Mouse (Mus musculus): ENCODE data around the gene Dnajb7.
A peak's percentile ranks its signal among the peaks of the same experiment; 100 is the strongest.

The Dnajb7 gene

DNA sequence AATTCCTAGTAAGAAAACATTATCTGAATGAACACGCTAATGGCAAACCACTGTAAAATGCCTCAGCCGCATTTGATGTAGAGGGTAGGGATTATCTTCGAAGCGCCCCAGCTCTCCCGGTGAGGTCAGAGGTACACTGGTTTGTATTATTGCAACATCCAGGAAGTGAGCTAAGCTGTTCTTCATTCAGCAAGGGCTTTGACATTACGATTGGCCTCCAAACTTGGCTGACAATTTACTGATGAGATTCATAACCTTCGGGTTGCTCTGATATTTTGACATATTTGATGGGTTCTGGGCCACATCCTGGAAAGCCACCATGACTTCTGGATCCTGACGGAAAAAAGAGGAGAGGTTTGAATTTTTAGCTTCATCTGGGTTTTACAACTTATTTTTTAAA is 42.9 kb downstream of the Dnajb7 start:
- no peak for DNase-seq (ENCODE audit: low read depth, low spot score)

DNA sequence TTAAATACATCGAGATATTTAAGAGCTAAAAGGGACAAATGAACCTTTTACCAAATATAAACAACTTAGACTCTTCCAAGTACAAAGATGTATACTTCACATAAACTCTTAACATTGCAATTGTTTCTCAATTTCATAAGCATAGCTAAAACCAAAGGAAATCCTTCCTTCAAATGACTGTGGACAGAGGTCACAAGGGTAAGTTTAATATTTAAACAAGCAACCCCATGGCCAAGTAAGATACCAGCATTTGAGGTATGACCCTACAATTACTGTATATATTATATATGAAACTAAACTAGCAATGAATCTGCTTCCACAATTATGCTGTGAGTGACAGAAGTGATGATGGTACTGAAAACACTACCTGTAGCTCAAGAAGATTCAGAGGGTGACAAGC is 43.8 kb downstream of the Dnajb7 start:
- DNase-seq (ENCODE audit: low read depth, low spot score): no peak

DNA sequence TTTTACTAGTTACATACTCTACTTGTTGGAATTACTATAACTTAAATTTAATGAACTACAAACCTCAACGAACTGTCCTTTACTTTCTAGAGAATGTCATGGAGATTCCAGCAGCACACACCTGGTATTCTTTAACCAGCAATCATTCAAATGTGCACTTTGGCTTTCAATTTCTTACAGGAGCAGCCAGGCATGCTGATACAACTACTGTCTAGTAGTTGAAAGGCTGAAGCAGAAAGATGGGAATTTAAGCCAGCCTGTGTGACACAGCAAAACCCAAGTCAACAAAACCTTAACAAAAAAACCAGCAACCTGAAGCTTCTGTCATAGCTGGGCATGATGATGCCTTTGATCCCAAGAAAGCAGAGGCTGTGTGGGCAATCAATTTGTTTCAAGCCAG is 45.6 kb downstream of the Dnajb7 start:
- DNase-seq (ENCODE audit: low read depth, low spot score): no peak

DNA sequence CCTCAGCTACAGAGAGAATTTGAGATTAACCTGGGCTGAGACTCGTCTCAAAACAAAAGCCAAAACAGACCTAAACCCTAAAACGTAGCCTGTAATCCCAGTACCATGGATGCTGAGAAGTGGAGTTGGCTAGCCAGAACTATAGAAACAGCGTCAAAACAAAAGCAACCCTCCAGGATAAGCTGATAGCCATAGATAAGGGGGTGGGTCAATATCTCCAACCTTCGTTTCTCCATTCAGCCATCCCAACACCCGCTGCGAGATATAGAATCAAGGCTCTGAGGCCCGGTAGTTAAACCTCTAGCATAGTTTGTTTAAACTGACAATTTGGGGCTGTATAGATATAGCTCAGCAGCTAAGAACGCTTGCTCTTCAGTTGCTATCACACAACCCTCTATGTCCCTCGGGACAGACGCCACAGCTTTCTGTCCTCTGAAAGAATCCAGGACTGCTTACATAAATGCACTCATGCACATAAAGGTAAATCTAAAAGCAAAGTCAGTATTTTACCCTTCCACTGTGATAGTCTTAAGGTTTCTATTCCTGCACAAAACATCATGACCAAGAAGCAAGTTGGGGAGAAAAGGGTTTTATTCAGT is 46.6 kb downstream of the Dnajb7 start:
- no peak for DNase-seq (ENCODE audit: low read depth, low spot score)

DNA sequence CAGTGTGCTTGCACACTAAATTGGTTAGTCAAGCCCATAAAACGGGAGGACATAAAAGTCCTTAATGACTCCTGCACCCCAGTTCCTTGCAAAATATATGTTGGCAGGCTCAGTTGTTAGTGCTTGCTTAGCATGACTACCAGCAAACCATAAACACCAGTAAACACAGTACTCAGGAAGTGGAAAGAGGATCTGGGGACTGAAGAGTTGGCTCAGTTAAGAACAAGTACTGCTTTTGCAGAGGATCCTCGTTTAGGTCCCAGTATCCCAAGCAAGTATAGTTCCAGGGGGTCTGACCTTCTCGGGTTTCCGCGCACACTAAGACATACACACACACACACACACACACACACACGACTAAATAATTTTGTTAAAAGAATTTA is 47.1 kb downstream of the Dnajb7 start:
- DNase-seq (ENCODE audit: low read depth, low spot score): no peak

DNA sequence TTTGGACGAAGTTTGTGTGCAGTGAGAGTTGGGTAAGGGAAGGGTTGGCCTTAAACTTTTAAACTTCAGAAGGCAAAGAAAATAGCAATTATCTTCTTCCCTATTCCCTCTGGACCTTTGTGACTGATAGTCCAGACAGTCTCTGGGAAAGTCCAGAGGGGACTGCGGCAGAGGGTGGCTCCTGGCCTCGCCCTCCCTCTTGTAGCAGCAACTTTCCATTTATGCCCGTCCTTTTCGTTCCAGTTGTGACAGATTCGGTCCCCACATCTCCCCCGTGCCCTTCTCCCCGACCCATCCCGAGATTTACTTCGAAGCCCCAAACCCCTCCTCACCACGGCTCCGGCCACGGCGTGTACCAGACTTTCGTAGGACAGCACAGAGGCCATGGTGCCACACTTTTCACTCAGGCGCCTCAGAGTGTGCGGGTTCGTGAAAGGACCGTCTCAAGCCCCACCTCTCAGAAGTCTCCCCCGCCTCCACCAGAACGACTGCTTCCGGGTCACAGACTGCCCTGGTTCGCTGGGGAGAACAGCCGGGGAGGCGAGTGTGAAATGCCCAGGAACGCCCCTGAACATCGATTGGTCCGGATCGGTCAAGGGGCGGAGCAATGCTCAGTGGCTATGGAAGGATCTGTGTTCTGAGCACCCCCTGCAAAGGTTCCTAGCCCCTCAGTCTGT is 47.6 kb downstream of the Dnajb7 start, which contains the start of gene Slc25a17:
Gene Slc25a17 (minus strand): TSS at position 468 of the 677 bp plus-strand sequence.
- DNase-seq (ENCODE audit: low read depth, low spot score): peak; percentile 93

DNA sequence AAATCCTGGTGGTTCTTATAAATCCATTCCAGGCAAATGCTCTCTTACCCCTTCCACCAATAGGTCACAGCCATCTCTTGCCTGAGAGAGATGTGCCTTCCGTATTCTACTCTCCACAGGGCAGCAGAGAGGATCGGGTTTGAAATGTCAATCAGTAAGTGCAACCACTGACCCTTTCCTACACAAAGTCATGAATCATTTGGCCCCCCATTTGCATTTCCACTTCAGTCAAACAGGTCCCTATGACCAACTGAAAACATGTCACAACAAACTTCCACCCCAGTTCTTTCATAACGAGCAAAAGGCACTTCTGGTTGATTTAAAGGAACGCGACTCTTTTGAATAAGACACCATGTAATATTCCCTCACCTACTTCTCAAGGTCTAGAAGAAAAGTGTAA is 48.7 kb downstream of the Dnajb7 start:
- DNase-seq (ENCODE audit: low read depth, low spot score): no peak

DNA sequence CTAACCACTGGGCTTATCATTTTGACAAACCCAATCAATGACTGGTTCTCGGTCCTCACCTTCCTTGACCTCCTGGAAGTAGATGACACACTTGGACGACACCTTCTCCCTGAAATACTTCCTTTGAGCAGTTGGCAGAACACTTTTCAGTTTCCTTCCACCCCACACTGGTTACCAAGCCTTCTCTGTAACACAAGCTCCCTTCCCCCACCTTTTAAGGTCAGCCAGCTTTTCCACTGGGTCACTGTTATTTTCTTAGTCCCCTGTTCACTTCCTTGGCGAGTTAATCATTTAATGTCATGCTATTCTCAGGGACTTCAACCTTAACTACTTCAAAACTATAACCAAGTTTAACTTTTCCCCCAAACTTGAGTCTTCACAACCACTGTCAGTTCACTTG is 49.2 kb downstream of the Dnajb7 start:
- DNase-seq (ENCODE audit: low read depth, low spot score): no peak

DNA sequence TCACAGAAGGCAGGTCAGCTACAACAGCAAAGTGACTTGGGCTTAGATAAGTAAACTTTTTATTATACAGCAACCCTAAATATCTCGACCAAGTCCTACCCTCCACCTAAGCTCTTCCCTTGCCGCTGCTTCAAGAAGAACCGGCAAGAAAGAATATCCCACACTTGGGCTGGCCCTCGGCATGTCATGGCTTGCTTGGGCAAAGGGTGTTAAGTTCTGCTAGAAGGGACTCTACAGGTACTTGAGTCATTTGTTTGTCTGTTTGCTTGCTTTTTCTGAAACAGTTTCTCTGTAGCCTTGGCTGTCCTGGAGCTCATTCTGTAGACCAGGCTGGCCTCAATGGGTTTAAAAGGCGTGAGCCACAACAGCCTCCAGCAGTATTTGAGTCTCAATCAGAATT is 51.2 kb downstream of the Dnajb7 start:
- DNase-seq (ENCODE audit: low read depth, low spot score): no peak
